Mouse (Mus musculus) MEL (cell line): ENCODE data around the gene Ppif.

Source experiments
- EP300 ChIP-seq, 2 experiments: IDR thresholded peaks; 2 replicates each; pipeline ENCODE4 v1.6.1; 2011; ENCODE audit warnings: improper control_type of control experiment in 2 of 2, low read length in 2 of 2, low read depth in 1 of 2, mild to moderate bottlenecking in 1 of 2
- HCFC1 ChIP-seq: IDR thresholded peaks from 2 replicates; pipeline ENCODE4 v1.6.1; 2012; ENCODE audit warnings: low read depth, mild to moderate bottlenecking, inconsistent platforms, low read length, improper control_type of control experiment, moderate library complexity
- TBP ChIP-seq: IDR thresholded peaks from 2 replicates; pipeline ENCODE4 v1.8.0; 2011; ENCODE audit warnings: low read depth, low read length, improper control_type of control experiment

- TF ChIP-seq EP300 (IDR thresholded peaks at IDR 0.05; ENCODE audit: low read depth in 1 of 2, low read length in 2 of 2) (no peak), HCFC1 (no peak), TBP (no peak)
These were observed 42.2 kb downstream of the Ppif start for GRCm38 (mm10) chr14:25736140-25736539.
